Mouse (Mus musculus) embryo, embryonic 11.5 days (tissue): ENCODE results near the gene Capzb.

Experiments used
- DNase-seq: peaks from one replicate; pipeline ENCODE4 v3.0.0-alpha.2; 2012; ENCODE audit warnings: low read depth, low spot score

Capzb gene

GRCm38 (mm10) chr4:139192499-139193175 lies at the start of gene Capzb:
Capzb (plus strand) TSS chr4:139192899.
- peak; percentile 96 for DNase-seq

GRCm38 (mm10) chr4:139142985-139143384 lies 49.7 kb upstream of the Capzb start:
- no peak for DNase-seq

- no peak for DNase-seq
Observed at GRCm38 (mm10) chr4:139144577-139144976, 48.1 kb upstream of the Capzb start.

- no peak for DNase-seq
Observed at GRCm38 (mm10) chr4:139145156-139145555, 47.5 kb upstream of the Capzb start.

- no peak for DNase-seq
Observed at GRCm38 (mm10) chr4:139146760-139147159, 45.9 kb upstream of the Capzb start.

- no peak for DNase-seq
Observed at GRCm38 (mm10) chr4:139151370-139151769, 41.3 kb upstream of the Capzb start.

GRCm38 (mm10) chr4:139154576-139155307 lies 38.0 kb upstream of the Capzb start:
- DNase-seq, result no peak

- DNase-seq, result no peak
Observed at GRCm38 (mm10) chr4:139156538-139156937, 36.2 kb upstream of the Capzb start.

GRCm38 (mm10) chr4:139158350-139158749 lies 34.3 kb upstream of the Capzb start:
- DNase-seq, result no peak

- DNase-seq, result no peak
Observed at GRCm38 (mm10) chr4:139161076-139161475, 31.6 kb upstream of the Capzb start.

GRCm38 (mm10) chr4:139164082-139164481 lies 28.6 kb upstream of the Capzb start:
- DNase-seq, result no peak

- DNase-seq, result no peak
Observed at GRCm38 (mm10) chr4:139165259-139165658, 27.4 kb upstream of the Capzb start.

GRCm38 (mm10) chr4:139166244-139166643 lies 26.5 kb upstream of the Capzb start:
- DNase-seq, result no peak

- DNase-seq, result no peak
Observed at GRCm38 (mm10) chr4:139167107-139167506, 25.6 kb upstream of the Capzb start.

GRCm38 (mm10) chr4:139168985-139169747 lies 23.5 kb upstream of the Capzb start:
- no peak for DNase-seq

GRCm38 (mm10) chr4:139169748-139170279 lies 22.9 kb upstream of the Capzb start:
- no peak for DNase-seq

- DNase-seq, result no peak
Observed at GRCm38 (mm10) chr4:139175061-139175971, 17.4 kb upstream of the Capzb start.

- DNase-seq, result no peak
Observed at GRCm38 (mm10) chr4:139176023-139176422, 16.7 kb upstream of the Capzb start.

GRCm38 (mm10) chr4:139177921-139178320 lies 14.8 kb upstream of the Capzb start:
- DNase-seq, result no peak

- no peak for DNase-seq
Observed at GRCm38 (mm10) chr4:139178377-139178776, 14.3 kb upstream of the Capzb start.

- DNase-seq, result no peak
Observed at GRCm38 (mm10) chr4:139179218-139179617, 13.5 kb upstream of the Capzb start.
